Mouse (Mus musculus) cortical plate, adult 2 months (tissue): ENCODE measurements around the gene Rab31. TPM values are rescaled to one million over a fixed set of nuclear protein-coding genes. Genes with fewer than 3 reads are reported as not detected.
A peak's percentile ranks its signal among the peaks of the same experiment; 100 is the strongest.

Source experiments
- H3K27ac ChIP-seq: fragments of 200-500 bp; 2 replicates; pipeline ENCODE4 v1.5.1; 2012; ENCODE audit warnings: low read length, control low read depth, inconsistent platforms; ENCODE audit not compliant: insufficient read depth
- H3K4me1 ChIP-seq: fragments of 200-500 bp; 2 replicates; pipeline ENCODE4 v1.6.1; 2011; ENCODE audit warnings: low read length; ENCODE audit not compliant: control insufficient read depth, insufficient read depth
- H3K4me3 ChIP-seq: fragments of 200-500 bp; 2 replicates; pipeline ENCODE4 v1.5.1; 2011; ENCODE audit warnings: mild to moderate bottlenecking, low read length, control low read depth; ENCODE audit not compliant: insufficient read depth
- CTCF ChIP-seq: fragments of 200-500 bp; IDR thresholded peaks from 2 replicates; pipeline ENCODE4 v1.5.1; 2011; ENCODE audit warnings: mild to moderate bottlenecking, control low read depth, low read length; ENCODE audit not compliant: insufficient read depth; ENCODE audit errors: extremely low read depth
- POLR2A ChIP-seq: fragments of 200-500 bp; IDR thresholded peaks from 2 replicates; pipeline ENCODE4 v1.6.1; 2011; ENCODE audit warnings: mild to moderate bottlenecking, low read length, control low read depth; ENCODE audit not compliant: insufficient read depth; ENCODE audit errors: extremely low read depth
- polyA plus RNA-seq: library from polyadenylated mRNA; depleted of rRNA; stranded (reverse); fragments of >200 nt; gene quantifications from 2 replicates; pipeline ENCODE4 v1.2.3, GENCODE M21; 2012

Gene Rab31
- polyA plus RNA-seq, 1 experiment = 84.6 TPM

- Histone ChIP-seq H3K27ac (no peak overlapping the region), H3K4me3 (no peak overlapping the region), H3K4me1 (peaks cover 1% of the 10 kb centered on the region; the same call in 1 of the 2 replicates)
- TF ChIP-seq POLR2A = no peak
- no peak for TF ChIP-seq CTCF
These were observed 9.3 kb downstream of the Rab31 start for GRCm38 (mm10) chr17:65763221-65763620.

GRCm38 (mm10) chr17:65757150-65757549, 15.4 kb downstream of the Rab31 start:
- no peak overlapping the region for H3K4me3 ChIP-seq
- no peak overlapping the region for H3K27ac ChIP-seq
- H3K4me1 ChIP-seq = no peaks in the 10 kb centered on the region
- TF ChIP-seq POLR2A (no peak), CTCF (no peak)

DNA sequence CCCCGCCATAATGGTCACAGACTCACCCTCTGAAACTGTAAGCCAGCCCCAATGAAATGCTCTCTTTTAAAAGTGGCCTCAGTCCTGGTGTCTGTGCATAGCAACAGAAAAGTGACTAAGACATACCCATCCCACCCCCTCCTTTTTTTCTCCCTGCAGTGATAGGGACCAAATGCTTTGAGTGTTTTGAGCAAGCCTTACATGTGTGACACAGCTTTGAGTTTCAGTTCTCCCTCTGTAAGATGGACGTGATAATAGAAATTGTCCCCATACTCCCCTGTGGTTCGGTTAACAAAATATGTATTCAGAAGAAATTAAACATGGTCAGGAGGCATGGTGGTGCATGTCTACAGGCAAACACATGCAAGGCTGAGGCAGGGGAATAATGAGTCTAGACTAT, 16.7 kb downstream of the Rab31 start:
- H3K4me3 ChIP-seq = no peak overlapping the region
- no peak overlapping the region for H3K27ac ChIP-seq
- no peaks in the 10 kb centered on the region for H3K4me1 ChIP-seq
- no peak for TF ChIP-seq CTCF
- TF ChIP-seq POLR2A = no peak

DNA sequence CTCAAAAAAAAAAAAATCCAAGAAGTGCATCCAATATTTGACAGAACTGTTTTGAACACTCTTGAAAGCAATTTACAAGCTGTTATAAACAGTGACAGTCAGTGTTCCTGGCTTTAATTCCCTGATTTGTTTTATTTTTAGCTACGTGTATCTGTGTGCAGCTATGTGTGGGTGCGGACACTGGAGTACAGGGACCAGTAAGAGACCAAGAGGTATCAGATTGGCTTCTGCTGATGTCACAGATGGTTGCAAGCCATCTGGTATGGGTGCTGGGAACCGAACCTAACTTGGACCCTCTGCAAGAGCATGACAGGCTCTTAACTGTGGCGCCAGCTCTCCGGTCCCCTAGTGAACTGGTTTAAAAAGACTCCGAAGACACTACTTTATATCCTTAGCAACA, 19.4 kb downstream of the Rab31 start:
- H3K4me1 ChIP-seq = no peaks in the 10 kb centered on the region
- no peak for TF ChIP-seq CTCF
- TF ChIP-seq POLR2A = no peak
- no peak overlapping the region for H3K4me3 ChIP-seq
- no peak overlapping the region for H3K27ac ChIP-seq

DNA sequence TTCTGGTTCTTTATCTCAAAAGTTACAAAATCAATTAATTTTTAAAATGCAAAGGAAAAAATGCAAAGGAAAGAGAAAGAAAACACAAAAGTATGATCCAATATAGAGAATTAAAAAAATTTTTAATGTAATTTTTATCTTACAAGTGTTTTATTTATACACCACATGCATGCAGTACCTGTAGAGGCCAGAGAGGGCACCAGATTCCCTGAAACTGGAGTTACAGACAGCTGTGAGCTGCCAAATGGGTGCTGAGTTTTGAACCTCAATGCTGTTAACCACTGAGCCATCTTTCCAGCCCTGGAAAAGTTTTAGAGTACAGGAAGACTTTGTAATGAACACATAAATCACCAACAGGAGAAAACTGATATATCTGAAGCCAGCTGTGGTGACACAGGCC, 22.3 kb downstream of the Rab31 start:
- H3K4me1 ChIP-seq = no peaks in the 10 kb centered on the region
- H3K4me3 ChIP-seq = no peak overlapping the region
- no peak overlapping the region for H3K27ac ChIP-seq
- TF ChIP-seq CTCF = 0 out of 2 replicates have a peak, but pooled peaks have one; percentile 7
- no peak for TF ChIP-seq POLR2A

DNA sequence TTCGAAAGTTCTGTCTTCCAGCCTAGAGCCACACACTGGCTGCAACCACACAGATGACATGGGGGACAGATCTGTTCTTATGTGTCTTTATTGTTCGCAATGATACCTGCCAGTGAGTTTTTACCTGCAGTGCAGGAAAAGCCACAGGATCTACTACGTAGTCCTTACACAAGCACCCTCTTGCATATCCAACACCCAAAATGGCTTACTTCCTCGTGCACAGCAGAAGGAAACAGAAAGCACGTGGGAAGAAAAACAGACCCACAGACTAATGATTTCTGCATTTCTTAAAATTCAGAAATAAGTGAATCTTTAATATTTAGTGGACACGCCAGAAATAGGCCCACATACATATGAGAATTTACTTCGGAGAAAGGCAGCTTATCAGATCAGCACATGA, 22.7 kb downstream of the Rab31 start:
- no peaks in the 10 kb centered on the region for H3K4me1 ChIP-seq
- no peak overlapping the region for H3K27ac ChIP-seq
- TF ChIP-seq CTCF (no peak), POLR2A (no peak)
- H3K4me3 ChIP-seq = no peak overlapping the region

DNA sequence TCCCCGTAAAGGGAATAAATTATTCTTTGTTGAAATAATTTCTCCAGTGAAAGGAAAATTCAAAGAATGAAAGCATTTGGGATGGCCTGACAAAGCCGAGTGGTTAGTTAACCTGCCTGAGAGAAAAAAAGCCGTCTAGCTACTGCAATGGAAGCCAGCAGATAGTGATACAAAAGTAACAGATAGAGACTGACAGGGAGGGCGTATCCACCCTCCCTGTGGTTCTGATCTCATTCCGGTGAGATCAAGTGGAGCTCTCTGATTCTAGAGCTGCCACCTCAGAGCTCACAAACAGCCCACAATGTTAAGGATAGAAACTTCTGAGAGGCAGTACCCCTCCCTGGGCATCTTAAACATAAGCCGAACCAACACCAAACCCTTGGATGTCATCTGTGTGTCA, 23.6 kb downstream of the Rab31 start:
- H3K4me3 ChIP-seq = no peak overlapping the region
- no peak overlapping the region for H3K27ac ChIP-seq
- TF ChIP-seq CTCF = no peak
- TF ChIP-seq POLR2A = no peak
- H3K4me1 ChIP-seq = no peaks in the 10 kb centered on the region

DNA sequence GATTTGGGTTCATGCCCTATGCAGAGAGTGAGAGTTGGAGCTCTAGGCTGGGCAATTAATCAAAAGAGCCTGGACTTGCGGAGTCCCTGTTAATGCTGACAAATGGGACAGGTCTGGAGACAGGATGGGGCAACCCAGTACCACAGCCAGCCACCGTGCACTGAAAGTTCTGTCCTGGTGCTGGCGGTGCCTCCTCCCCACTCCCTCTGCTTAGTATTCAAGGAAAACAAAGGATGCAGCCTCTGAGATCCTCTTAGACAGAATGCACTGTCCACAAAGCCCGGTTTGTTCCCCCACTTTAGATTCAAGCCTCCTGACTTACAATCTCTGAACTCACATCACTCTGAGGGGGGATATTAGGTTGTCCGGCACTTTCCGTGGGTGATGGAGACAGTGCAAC, 26.2 kb downstream of the Rab31 start:
- Histone ChIP-seq H3K4me3 (no peak overlapping the region), H3K4me1 (peaks cover 2% of the 10 kb centered on the region), H3K27ac (peak overlapping the region; percentile 64)
- no peak for TF ChIP-seq POLR2A
- TF ChIP-seq CTCF = no peak

- Histone ChIP-seq H3K4me1 (peaks cover 2% of the 10 kb centered on the region), H3K4me3 (no peak overlapping the region), H3K27ac (peak overlapping the region; percentile 90)
- no peak for TF ChIP-seq POLR2A
- TF ChIP-seq CTCF = no peak
These were observed 28.8 kb downstream of the Rab31 start for GRCm38 (mm10) chr17:65743664-65744330.

GRCm38 (mm10) chr17:65742969-65743368, 29.6 kb downstream of the Rab31 start:
- peak overlapping the region; percentile 79 for H3K27ac ChIP-seq
- H3K4me3 ChIP-seq = no peak overlapping the region
- TF ChIP-seq POLR2A (no peak), CTCF (no peak)

More at GRCm38 (mm10) chr17:65742969-65743368, 29.6 kb downstream of the Rab31 start:
- peaks cover 2% of the 10 kb centered on the region for H3K4me1 ChIP-seq
